8 mouse cellular contexts compared by ENCODE assay signal in the genomic region with DNA sequence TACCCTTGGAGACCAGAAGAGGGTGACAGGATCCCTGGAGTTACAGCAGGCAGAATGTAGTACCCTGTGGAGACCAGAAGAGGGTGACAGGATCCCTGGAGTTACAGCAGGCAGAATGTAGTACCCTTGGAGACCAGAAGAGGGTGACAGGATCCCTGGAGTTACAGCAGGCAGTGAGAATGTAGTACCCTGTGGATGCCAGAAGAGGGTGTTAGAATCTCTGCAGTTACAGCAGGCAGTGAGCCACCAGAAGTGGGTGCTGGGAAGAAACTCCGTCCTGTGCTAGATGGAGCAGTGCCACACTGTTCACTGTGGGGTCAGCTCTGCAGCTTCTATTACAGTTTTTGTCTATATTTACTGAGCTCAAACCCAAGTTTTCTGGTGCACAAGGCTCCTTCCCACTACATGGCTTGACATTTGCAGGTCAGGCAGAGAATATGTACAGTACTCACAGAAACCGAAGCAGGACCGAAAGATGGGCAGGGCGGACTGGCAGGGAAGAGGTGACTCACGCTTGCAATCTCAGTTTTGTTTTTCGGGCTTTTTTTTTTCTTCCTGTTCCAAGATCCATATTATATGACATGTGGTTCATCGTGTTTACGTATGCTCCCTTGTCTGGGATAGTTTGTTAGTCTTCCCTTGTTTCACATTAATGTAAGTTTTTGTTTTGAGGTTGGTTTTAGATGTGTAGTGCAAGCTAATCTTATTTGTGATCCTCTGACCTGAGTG. TPM values are rescaled to one million over a fixed set of nuclear protein-coding genes. Genes with fewer than 3 reads are reported as not detected.
DNase-seq lines count a peak whose midpoint lies in the region; ATAC-seq and TF ChIP-seq lines count a peak whose summit lies in the region.

No protein-coding gene starts in this region.

- ATAC-seq in embryonic facial prominence, embryonic 15.5 days (ENCODE audit: insufficient number of reproducible peaks, low FRiP score, low TSS enrichment, low read depth): no peak
- no peak for ATAC-seq in heart, embryonic 13.5 days (ENCODE audit: extremely low read depth, insufficient number of reproducible peaks, low FRiP score, low TSS enrichment)

- in situ Hi-C loops in ES-E14 (cut with MboI; ENCODE audit: low sequenced_read_pairs in 2 of 2, unreplicated experiment in 2 of 2): no loop called here

- no peak overlapping the region for H3K27ac ChIP-seq in ES-E14 (ENCODE audit: insufficient read depth, low read depth, low read length, poor library complexity, severe bottlenecking)
- H3K27ac ChIP-seq in embryonic facial prominence, embryonic 15.5 days (replicated peaks): peak overlapping the region; percentile 53
- H3K27ac ChIP-seq in heart, embryonic 13.5 days (replicated peaks): peak overlapping the region; percentile 74

- H3K4me2 ChIP-seq in embryonic facial prominence, embryonic 15.5 days (replicated peaks): no peak overlapping the region
- peak overlapping the region; percentile 28 for H3K4me2 ChIP-seq in heart, embryonic 13.5 days

- H3K9ac ChIP-seq in ES-E14 (ENCODE audit: insufficient read depth, low read depth, low read length, poor library complexity, severe bottlenecking): no peak overlapping the region
- no peak overlapping the region for H3K9ac ChIP-seq in embryonic facial prominence, embryonic 15.5 days
- H3K9ac ChIP-seq in heart, embryonic 13.5 days: no peak overlapping the region

- DNase-seq in ES-E14 (ENCODE audit: low read depth, low spot score): no peak
- peak; percentile 81 to 91 for DNase-seq in adrenal gland, postnatal 36 days
- DNase-seq in layer of hippocampus, adult 9-10 months (ENCODE audit: low spot score): peak; percentile 99
- peak; percentile 99 for DNase-seq in lung, postnatal 36 days
- DNase-seq in right cerebral cortex, adult 18-20 months: peak; percentile 91
- DNase-seq in urinary bladder, postnatal 4 days (ENCODE audit: low spot score in 2 of 2): peak; percentile 78 to 85

- no peak overlapping the region for H3K4me3 ChIP-seq in ES-E14 (ENCODE audit: insufficient read depth in 1 of 2, low read depth in 1 of 2, low read length in 2 of 2, poor library complexity in 1 of 2, severe bottlenecking in 1 of 2)
- no peak overlapping the region for H3K4me3 ChIP-seq in embryonic facial prominence, embryonic 15.5 days (replicated peaks)
- no peak overlapping the region for H3K4me3 ChIP-seq in heart, embryonic 13.5 days

- no peaks in the 10 kb centered on the region for H3K9me3 ChIP-seq in ES-E14 (ENCODE audit: control insufficient read depth, insufficient read depth, low read depth, low read length)
- H3K9me3 ChIP-seq in embryonic facial prominence, embryonic 15.5 days (replicated peaks): no peaks in the 10 kb centered on the region
- no peaks in the 10 kb centered on the region for H3K9me3 ChIP-seq in heart, embryonic 13.5 days

- no peaks in the 10 kb centered on the region for H3K4me1 ChIP-seq in ES-E14 (ENCODE audit: control insufficient read depth in 2 of 2, insufficient read depth in 2 of 2, low read length in 2 of 2, poor library complexity in 1 of 2)
- H3K4me1 ChIP-seq in embryonic facial prominence, embryonic 15.5 days: peaks cover 16% of the 10 kb centered on the region
- H3K4me1 ChIP-seq in heart, embryonic 13.5 days: peaks cover 23% of the 10 kb centered on the region

- no peaks in the 10 kb centered on the region for H3K27me3 ChIP-seq in embryonic facial prominence, embryonic 15.5 days
- no peaks in the 10 kb centered on the region for H3K27me3 ChIP-seq in heart, embryonic 13.5 days (replicated peaks)

- H3K36me3 ChIP-seq in ES-E14 (ENCODE audit: control insufficient read depth, insufficient read depth, low read length, poor library complexity, severe bottlenecking): no peaks in the 10 kb centered on the region
- H3K36me3 ChIP-seq in embryonic facial prominence, embryonic 15.5 days: no peaks in the 10 kb centered on the region
- H3K36me3 ChIP-seq in heart, embryonic 13.5 days: no peaks in the 10 kb centered on the region

- WGBS in embryonic facial prominence, embryonic 15.5 days: 86% methylated on average over 8 of the region's 8 CpGs
- 81% methylated on average over 8 of the region's 8 CpGs for WGBS in heart, embryonic 13.5 days

TF ChIP-seq in ES-E14, 5 proteins besides CTCF, POLR2A, EP300 and RAD21:
- no peak for TF ChIP-seq CHD2 (IDR thresholded peaks at IDR 0.05; ENCODE audit: low read depth, low read length)
- peak; percentile 78 for TF ChIP-seq HCFC1 (IDR thresholded peaks at IDR 0.05; ENCODE audit: borderline replicate concordance, insufficient read depth, low read length)
- TF ChIP-seq ZNF384 (IDR thresholded peaks at IDR 0.05; ENCODE audit: low read depth, low read length): peak; percentile 61; the same call in 1 of the 2 replicates
- TF ChIP-seq ZC3H11A (IDR thresholded peaks at IDR 0.05; ENCODE audit: borderline replicate concordance, low read depth, low read length): peak; percentile 82
- TF ChIP-seq MAFK (IDR thresholded peaks at IDR 0.05; ENCODE audit: insufficient read depth, low read depth, low read length): 0 out of 2 replicates have a peak, but pooled peaks have one; percentile 24
TF ChIP-seq in ES-E14: peak in this region for 4.

RNA-seq across cellular contexts. Expression of a gene that starts 6.6 kb away (rescaled TPM):
- 10.6 and 13.8 TPM in 2 replicates for total RNA-seq in ES-E14 (2012; rRNA removed)
- total RNA-seq in adrenal gland, postnatal 36 days (2021): 10 to 100 TPM; 19.7 to 32.0 TPM
- polyA plus RNA-seq in embryonic facial prominence, embryonic 15.5 days (2015; fragmentation: Nextera tagmentation; extraction: Ambion mirVana): 30.8 and 33.2 TPM in 2 replicates
- 9.7 and 10.4 TPM in 2 replicates for polyA plus RNA-seq in heart, embryonic 13.5 days (2015; fragmentation: Nextera tagmentation; extraction: Ambion mirVana)

RNA-seq across cellular contexts. Expression of a gene that starts 8.3 kb away (rescaled TPM):
- total RNA-seq in ES-E14 (2012; rRNA removed): 23.6 and 35.6 TPM in 2 replicates
- 1 to 10 TPM; 6.5 to 7.3 TPM for total RNA-seq in adrenal gland, postnatal 36 days (2021)
- polyA plus RNA-seq in embryonic facial prominence, embryonic 15.5 days (2015; fragmentation: Nextera tagmentation; extraction: Ambion mirVana): 10.1 and 11.3 TPM in 2 replicates
- 7.1 and 7.4 TPM in 2 replicates for polyA plus RNA-seq in heart, embryonic 13.5 days (2015; fragmentation: Nextera tagmentation; extraction: Ambion mirVana)

RNA-seq across cellular contexts. Expression of a gene that starts 30.0 kb away (rescaled TPM):
- 1.7 and 3.2 TPM in 2 replicates for total RNA-seq in ES-E14 (2012; rRNA removed)
- total RNA-seq in adrenal gland, postnatal 36 days (2021): 10 to 100 TPM in 1 of 2 experiments, under 1 TPM in 1; 0.95 to 13.8 TPM
- 0.49 and 0.57 TPM in 2 replicates for polyA plus RNA-seq in embryonic facial prominence, embryonic 15.5 days (2015; fragmentation: Nextera tagmentation; extraction: Ambion mirVana)
- 0.27 and 0.28 TPM in 2 replicates for polyA plus RNA-seq in heart, embryonic 13.5 days (2015; fragmentation: Nextera tagmentation; extraction: Ambion mirVana)

RNA-seq across cellular contexts. Expression of a gene that starts 32.2 kb away (rescaled TPM):
- total RNA-seq in ES-E14 (2012; rRNA removed): 18.6 and 26.0 TPM in 2 replicates
- 10 to 100 TPM; 93.2 to 99.8 TPM for total RNA-seq in adrenal gland, postnatal 36 days (2021)
- polyA plus RNA-seq in embryonic facial prominence, embryonic 15.5 days (2015; fragmentation: Nextera tagmentation; extraction: Ambion mirVana): 35.3 and 36.2 TPM in 2 replicates
- polyA plus RNA-seq in heart, embryonic 13.5 days (2015; fragmentation: Nextera tagmentation; extraction: Ambion mirVana): 24.5 and 24.6 TPM in 2 replicates

RNA-seq across cellular contexts. Expression of a gene that starts 49.3 kb away (rescaled TPM):
- 0.37 and 0.45 TPM in 2 replicates for total RNA-seq in ES-E14 (2012; rRNA removed)
- under 1 TPM in 1 of 2 experiments, not detected in 1; 0.43 TPM for total RNA-seq in adrenal gland, postnatal 36 days (2021)
- 0.25 TPM in 1 of 2 replicates, not detected in the other for polyA plus RNA-seq in embryonic facial prominence, embryonic 15.5 days (2015; fragmentation: Nextera tagmentation; extraction: Ambion mirVana)
- polyA plus RNA-seq in heart, embryonic 13.5 days (2015; fragmentation: Nextera tagmentation; extraction: Ambion mirVana): 1.2 and 2.0 TPM in 2 replicates
